Mouse (Mus musculus): ENCODE results near the gene Apoh.

DNA sequence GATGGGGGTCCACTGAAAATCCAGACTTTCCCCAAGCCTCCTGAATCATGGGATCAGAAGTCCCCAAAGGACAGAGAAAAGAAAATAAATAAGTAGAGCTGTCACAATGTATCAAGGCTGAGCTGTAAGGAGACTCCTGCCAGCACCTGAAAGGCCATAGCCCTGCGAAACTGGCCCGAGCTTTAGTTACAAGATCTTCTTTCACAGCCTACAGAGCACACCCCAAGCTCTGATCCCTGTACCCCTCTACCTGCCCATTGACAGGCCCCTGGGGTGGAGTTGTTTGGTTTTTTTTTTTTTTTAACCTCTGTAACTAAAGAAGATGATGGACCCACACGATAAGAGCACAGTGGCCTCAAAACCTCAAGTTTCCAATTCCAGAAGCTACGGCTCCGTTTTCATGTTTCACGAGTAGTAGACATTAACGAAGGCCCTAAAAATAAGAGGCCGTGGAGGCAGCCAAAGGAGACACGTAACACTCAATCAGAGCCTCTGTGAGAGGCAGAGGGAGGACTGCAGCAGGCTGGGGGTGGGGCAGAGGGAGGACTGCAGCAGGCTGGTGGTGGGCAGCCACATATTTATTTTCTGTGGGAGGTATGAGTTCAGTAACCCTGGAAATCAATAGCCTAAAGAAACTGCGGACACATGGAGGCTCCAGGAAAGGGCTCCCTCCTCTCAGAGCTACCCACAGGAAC lies 41.2 kb upstream of the Apoh start:
- no peak for TF ChIP-seq ZNF384 (IDR thresholded peaks at IDR 0.05; ENCODE audit: low read depth, low read length)
- TF ChIP-seq TBP (conservative IDR thresholded peaks at IDR 0.05; ENCODE audit: low read depth, low read length) = no peak
- TF ChIP-seq ZKSCAN1 (IDR thresholded peaks at IDR 0.05; ENCODE audit: borderline replicate concordance, low read depth, low read length) = no peak
- no peak for TF ChIP-seq CTCF (conservative IDR thresholded peaks at IDR 0.05 in 1 of 2, IDR thresholded peaks at IDR 0.05 in 1 of 2; ENCODE audit: low read depth in 2 of 2, low read length in 2 of 2)
- no peak for TF ChIP-seq MAX (IDR thresholded peaks at IDR 0.05; ENCODE audit: low read length)
- no peak for TF ChIP-seq POLR2A (IDR thresholded peaks at IDR 0.05; ENCODE audit: low read depth, low read length)
- TF ChIP-seq EP300 (IDR thresholded peaks at IDR 0.05; ENCODE audit: low read length) = no peak
- TF ChIP-seq ZC3H11A (IDR thresholded peaks at IDR 0.05; ENCODE audit: low read depth, low read length) = no peak
- no peak for TF ChIP-seq RAD21 (IDR thresholded peaks at IDR 0.05; ENCODE audit: low read depth, low read length)
- no peak for TF ChIP-seq SIN3A (IDR thresholded peaks at IDR 0.05; ENCODE audit: low read length)
- TF ChIP-seq JUND (conservative IDR thresholded peaks at IDR 0.05; ENCODE audit: low read depth, low read length) = no peak

All from CH12.LX (cell line).